Mouse (Mus musculus): ENCODE measurements around the gene 1700001C02Rik. TPM values are rescaled to one million over a fixed set of nuclear protein-coding genes. Genes with fewer than 3 reads are reported as not detected.

1700001C02Rik gene
- 1.0 and 1.2 TPM in 2 replicates for polyA plus RNA-seq (2016; fragmentation: Nextera tagmentation; extraction: Ambion mirVana)

DNA sequence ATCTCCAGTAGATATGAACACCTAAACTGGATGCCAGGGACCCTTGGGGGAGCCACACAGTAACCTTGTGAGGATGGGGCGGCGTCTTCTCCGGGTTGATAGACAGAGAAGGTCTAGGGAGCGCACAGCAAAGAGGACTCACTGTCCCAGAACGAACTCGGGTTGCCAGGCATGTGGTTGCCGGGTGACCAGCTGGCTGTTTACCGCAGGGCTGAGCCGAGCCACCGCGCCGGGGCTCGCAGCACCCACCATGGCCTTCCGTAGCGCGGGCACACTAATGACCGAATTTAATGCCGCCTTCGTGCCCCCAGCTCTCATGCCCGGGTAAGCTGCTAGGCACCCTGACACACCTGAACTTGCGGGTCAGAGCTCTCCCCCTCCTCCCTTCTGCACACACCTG, at the start of gene 1700001C02Rik:
1700001C02Rik (plus strand) TSS at position 187 of the 400 bp plus-strand sequence.
- 0 out of 2 replicates have a peak within 1 kb of the TSS, but pooled peaks have one; percentile 9 for H3K9ac ChIP-seq
- no peaks in the 10 kb centered on the region for H3K9me3 ChIP-seq (replicated peaks)
- H3K4me2 ChIP-seq (replicated peaks), result peak within 1 kb of the TSS; percentile 57
- peaks cover 31% of the 10 kb centered on the region for H3K4me1 ChIP-seq
- no peaks in the 10 kb centered on the region for H3K36me3 ChIP-seq
- peak within 1 kb of the TSS; percentile 24 for H3K4me3 ChIP-seq
- peaks cover 18% of the 10 kb centered on the region for H3K27me3 ChIP-seq
- 10% methylated on average over 21 of the region's 21 CpGs for WGBS
- peak; percentile 49 for ATAC-seq (ENCODE audit: low FRiP score)
- H3K27ac ChIP-seq, result no peak within 1 kb of the TSS

DNA sequence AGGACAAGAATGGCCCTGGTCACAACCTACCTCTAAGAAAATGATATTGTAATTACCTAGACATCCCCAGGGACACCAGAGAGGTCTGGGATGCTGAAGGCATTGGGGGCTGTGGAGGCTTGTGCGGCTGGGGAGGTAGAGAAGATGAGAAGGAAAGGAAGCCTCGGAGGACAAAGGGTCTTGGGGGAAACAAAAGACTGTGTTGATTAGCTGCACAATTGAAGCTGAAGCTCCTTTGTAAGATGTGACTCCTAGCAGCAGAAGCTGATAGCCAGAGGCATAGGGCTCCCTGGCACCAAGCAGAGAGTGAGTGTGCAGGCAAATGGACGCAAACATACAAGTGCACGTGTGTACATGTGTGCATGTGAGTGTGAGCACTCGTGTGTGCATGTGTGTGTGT, 49.2 kb upstream of the 1700001C02Rik start:
- Histone ChIP-seq H3K9me3 (replicated peaks) (no peaks in the 10 kb centered on the region), H3K27ac (0 out of 2 replicates have a peak overlapping the region, but pooled peaks have one; percentile 25), H3K4me2 (replicated peaks) (no peak overlapping the region), H3K4me1 (peaks cover 7% of the 10 kb centered on the region), H3K27me3 (no peaks in the 10 kb centered on the region), H3K36me3 (no peaks in the 10 kb centered on the region), H3K4me3 (no peak overlapping the region), H3K9ac (no peak overlapping the region)
- WGBS, result 30% methylated on average over 5 of the region's 5 CpGs
- no peak for ATAC-seq (ENCODE audit: low FRiP score)

DNA sequence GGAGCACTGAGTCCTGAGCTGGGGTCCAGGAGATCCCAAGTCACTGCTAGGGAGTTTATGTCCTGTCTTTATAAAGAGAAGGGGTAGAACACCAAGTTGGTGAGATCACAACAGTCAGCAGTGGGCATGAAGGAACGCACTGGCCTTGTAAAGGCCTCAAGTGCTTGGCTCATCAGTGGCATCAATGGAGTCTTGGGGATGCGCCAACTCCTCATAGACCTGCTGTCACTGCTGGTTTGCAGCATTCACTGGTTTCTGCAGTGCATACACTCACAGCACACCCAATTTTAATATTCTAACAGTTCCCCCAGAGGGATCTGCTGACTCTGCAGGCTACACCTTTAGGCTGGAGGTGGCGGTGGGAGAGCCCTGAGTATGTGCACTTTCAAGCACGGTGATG, 42.7 kb upstream of the 1700001C02Rik start:
- Histone ChIP-seq H3K4me3 (no peak overlapping the region), H3K27ac (no peak overlapping the region), H3K27me3 (no peaks in the 10 kb centered on the region), H3K9me3 (replicated peaks) (no peaks in the 10 kb centered on the region), H3K4me2 (replicated peaks) (no peak overlapping the region), H3K36me3 (no peaks in the 10 kb centered on the region), H3K4me1 (peaks cover 8% of the 10 kb centered on the region; the same call in 1 of the 2 replicates), H3K9ac (no peak overlapping the region)
- WGBS, result 80% methylated on average over 4 of the region's 4 CpGs
- no peak for ATAC-seq (ENCODE audit: low FRiP score)

DNA sequence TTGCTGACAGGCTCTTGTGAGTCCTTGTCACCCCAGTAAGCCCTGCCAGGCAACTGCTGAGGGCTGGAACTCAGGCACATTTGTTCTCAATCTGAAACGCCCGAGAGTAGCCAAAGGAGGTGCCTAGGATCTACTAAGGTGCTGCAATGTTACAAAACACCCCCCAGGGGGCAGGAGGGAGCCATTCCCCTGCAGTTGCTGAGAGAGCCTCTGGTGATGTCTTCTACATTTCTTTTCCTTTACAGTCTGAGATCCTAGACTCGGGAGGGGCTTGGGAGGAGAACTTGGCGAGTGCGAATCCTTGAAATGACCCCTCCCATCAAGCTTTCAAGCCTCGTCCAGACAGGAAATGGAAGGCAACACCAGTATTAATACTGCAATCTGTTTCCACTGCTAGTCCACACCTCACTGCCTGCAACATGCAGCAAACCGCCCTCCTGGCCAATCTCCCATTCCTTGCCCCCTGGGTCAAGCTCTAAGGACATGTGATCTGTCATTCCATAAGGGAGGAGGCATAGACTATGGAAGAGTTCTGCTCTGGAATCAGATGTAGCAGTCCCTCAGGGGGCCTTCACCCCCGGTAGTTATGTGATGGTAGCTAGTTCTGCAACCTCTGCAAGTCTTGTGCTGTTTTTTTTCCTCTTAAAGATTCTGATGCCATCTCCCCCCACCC, 42.1 kb upstream of the 1700001C02Rik start:
- WGBS, result 22% methylated on average over 8 of the region's 8 CpGs
- Histone ChIP-seq H3K4me2 (replicated peaks) (no peak overlapping the region), H3K9ac (no peak overlapping the region), H3K27me3 (no peaks in the 10 kb centered on the region), H3K9me3 (replicated peaks) (no peaks in the 10 kb centered on the region), H3K4me1 (peaks cover 8% of the 10 kb centered on the region; the same call in 1 of the 2 replicates), H3K4me3 (no peak overlapping the region), H3K27ac (no peak overlapping the region), H3K36me3 (no peaks in the 10 kb centered on the region)
- 0 out of 2 replicates have a peak, but pooled peaks have one; percentile 35 for ATAC-seq (ENCODE audit: low FRiP score)

DNA sequence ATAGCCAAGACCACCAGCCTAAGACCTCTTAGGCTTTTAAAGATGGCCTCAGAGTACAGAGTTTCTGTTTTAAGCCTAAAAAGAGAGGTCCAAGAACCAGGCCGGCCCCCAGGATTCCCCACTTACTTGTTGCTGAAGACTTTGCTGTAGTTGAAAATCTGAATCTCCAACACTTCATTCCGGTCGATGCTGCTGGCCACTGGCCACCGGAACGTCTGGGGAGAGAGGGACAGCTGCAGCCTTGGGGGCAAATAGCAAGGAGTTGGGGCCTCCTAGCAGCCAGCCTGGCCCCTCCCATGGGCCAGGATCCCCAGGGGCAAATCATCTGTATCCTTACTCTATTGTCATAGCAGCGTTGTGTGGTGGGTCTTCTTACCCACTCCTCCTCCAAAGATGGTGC, 38.4 kb upstream of the 1700001C02Rik start:
- no peak overlapping the region for H3K27ac ChIP-seq
- no peak overlapping the region for H3K4me2 ChIP-seq (replicated peaks)
- no peak overlapping the region for H3K4me3 ChIP-seq
- H3K9ac ChIP-seq, result no peak overlapping the region
- no peaks in the 10 kb centered on the region for H3K9me3 ChIP-seq (replicated peaks)
- no peaks in the 10 kb centered on the region for H3K27me3 ChIP-seq
- peaks cover 8% of the 10 kb centered on the region; the same call in 1 of the 2 replicates for H3K4me1 ChIP-seq
- no peaks in the 10 kb centered on the region for H3K36me3 ChIP-seq
- ATAC-seq (ENCODE audit: low FRiP score), result no peak
- 88% methylated on average over 6 of the region's 6 CpGs for WGBS

DNA sequence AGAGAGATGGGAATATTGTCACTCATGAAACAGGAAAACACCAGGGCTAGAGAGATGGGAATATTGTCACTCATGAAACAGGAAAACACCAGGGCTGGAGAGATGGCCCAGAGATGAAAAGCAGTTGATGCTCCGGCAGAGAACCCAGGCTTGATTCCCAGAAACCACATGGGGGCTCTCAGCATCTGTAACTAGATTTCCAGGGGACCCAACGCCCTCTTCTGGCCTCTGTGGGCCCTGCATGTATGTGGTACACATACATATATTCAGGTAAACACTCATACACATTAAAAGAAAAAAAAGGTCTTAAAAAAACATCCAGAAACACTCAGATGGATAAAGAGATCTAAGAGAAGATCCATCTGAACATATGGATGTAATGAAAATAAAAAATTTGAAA, 26.9 kb upstream of the 1700001C02Rik start:
- ATAC-seq (ENCODE audit: low FRiP score), result no peak
- no peak overlapping the region for H3K4me2 ChIP-seq (replicated peaks)
- no peak overlapping the region for H3K27ac ChIP-seq
- no peak overlapping the region for H3K9ac ChIP-seq
- no peaks in the 10 kb centered on the region for H3K27me3 ChIP-seq
- 50% methylated on average over 2 of the region's 2 CpGs for WGBS
- no peaks in the 10 kb centered on the region for H3K36me3 ChIP-seq
- H3K4me3 ChIP-seq, result no peak overlapping the region
- H3K9me3 ChIP-seq (replicated peaks), result no peaks in the 10 kb centered on the region
- H3K4me1 ChIP-seq, result no peaks in the 10 kb centered on the region

DNA sequence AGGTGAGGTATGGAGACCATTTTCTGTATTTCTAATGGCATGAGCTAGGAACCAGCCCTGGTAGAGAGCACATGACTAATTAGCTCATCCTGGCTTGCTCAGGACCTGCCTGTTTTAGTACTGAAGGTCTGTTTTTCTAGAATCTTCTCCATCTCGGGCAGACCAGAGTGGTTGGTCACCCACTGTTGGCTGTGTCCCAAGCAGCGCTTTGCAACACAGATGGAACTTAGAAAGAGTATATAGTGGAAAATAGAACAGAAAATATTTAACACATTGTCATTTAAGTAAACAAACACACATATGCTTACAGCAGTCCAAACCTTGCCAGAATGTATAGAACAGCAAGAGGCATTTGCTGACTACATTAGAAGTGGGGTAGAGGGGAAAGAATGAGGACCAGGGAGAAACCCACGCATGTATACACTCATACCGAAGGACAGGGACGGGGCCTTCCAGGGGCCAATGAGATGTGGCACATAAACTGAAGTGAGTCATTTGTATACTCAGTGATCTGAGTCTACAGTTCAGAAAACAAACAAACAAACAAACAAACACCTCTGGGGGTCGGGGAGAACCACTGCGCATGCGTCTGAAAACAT, 25.4 kb upstream of the 1700001C02Rik start:
- Histone ChIP-seq H3K4me3 (no peak overlapping the region), H3K4me2 (replicated peaks) (no peak overlapping the region), H3K9ac (no peak overlapping the region), H3K9me3 (replicated peaks) (no peaks in the 10 kb centered on the region), H3K27me3 (no peaks in the 10 kb centered on the region), H3K36me3 (no peaks in the 10 kb centered on the region), H3K27ac (no peak overlapping the region), H3K4me1 (no peaks in the 10 kb centered on the region)
- 91% methylated on average over 8 of the region's 8 CpGs for WGBS
- ATAC-seq (ENCODE audit: low FRiP score), result no peak

DNA sequence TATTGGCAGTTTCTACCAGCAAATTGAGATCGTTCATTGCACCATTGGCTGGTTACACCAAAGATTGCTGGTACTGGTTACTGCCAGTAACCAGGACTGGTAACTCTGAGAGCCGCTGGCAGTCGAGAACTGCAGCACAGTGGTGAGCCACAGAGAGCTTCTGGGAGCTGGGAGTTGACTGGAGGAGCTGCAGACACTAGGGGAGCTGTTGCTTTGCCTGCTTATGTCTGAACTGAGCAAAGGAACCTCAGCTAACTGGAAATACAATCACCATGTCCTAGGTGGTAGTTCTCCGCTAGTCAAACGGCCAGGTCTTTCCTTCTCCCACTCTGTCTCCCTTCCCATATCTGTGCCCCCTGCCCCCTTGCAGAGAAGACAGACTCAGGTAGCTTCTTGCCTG, 23.7 kb upstream of the 1700001C02Rik start:
- H3K4me2 ChIP-seq (replicated peaks), result no peak overlapping the region
- no peak overlapping the region for H3K9ac ChIP-seq
- no peaks in the 10 kb centered on the region for H3K27me3 ChIP-seq
- no peaks in the 10 kb centered on the region for H3K36me3 ChIP-seq
- H3K4me1 ChIP-seq, result no peaks in the 10 kb centered on the region
- H3K9me3 ChIP-seq (replicated peaks), result no peaks in the 10 kb centered on the region
- WGBS, result 70% methylated on average over 5 of the region's 5 CpGs
- H3K27ac ChIP-seq, result no peak overlapping the region
- ATAC-seq (ENCODE audit: low FRiP score), result no peak
- no peak overlapping the region for H3K4me3 ChIP-seq

DNA sequence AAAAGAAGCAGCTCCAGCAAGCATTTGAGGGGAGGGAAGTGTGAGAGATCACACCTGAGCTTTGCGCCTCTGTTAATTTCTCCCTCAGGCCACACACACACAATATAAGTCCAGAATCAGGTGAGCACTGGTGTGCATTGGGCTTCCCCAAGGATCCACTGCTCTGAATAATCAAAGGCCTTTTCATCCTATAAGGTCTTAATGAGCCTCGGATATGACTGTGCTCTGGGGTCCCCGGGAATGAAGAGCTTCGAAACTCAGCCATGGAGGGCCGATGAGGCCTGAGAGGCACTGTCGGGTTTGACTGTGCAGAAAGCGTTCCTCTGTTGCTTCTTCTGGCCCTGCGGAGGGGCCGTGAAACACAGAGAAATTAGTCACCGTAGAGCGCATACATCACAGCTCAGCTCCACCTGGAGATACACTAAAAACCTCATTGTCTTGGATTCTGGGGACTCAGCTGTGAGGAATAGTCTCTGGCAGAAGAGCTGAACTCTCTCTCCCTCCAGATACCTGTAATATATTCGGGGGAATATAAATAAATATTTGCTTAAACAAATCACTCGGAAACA, 21.4 kb upstream of the 1700001C02Rik start:
- WGBS, result 79% methylated on average over 13 of the region's 13 CpGs
- no peak overlapping the region for H3K27ac ChIP-seq
- no peak overlapping the region for H3K4me2 ChIP-seq (replicated peaks)

DNA sequence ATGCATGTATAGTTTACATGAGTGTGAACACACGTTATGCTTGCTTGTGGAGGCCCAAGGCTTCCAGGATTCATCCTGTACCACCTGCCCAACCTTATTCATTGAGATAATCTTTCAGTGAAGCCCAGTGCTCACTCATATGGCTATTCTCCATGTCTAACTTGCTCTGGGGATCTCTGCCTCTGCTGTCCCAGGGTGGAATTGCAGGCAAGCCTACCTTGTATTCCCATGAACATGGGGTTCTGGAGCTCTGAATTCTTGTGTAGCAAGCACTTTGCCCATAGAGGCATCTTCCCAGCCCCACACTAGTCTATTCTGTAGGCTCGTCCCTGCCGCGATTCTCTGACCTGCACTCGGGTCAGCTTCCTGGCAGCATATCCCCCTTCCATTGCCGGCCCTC, 9.8 kb upstream of the 1700001C02Rik start:
- H3K36me3 ChIP-seq, result no peaks in the 10 kb centered on the region
- H3K4me3 ChIP-seq, result no peak overlapping the region
- H3K27me3 ChIP-seq, result peaks cover 5% of the 10 kb centered on the region; the same call in 1 of the 2 replicates
- no peak overlapping the region for H3K9ac ChIP-seq
- ATAC-seq (ENCODE audit: low FRiP score), result no peak
- WGBS, result 50% methylated on average over 6 of the region's 6 CpGs
- no peak overlapping the region for H3K4me2 ChIP-seq (replicated peaks)
- H3K9me3 ChIP-seq (replicated peaks), result no peaks in the 10 kb centered on the region
- H3K4me1 ChIP-seq, result peaks cover 10% of the 10 kb centered on the region
- H3K27ac ChIP-seq, result no peak overlapping the region

More for the DNA sequence above, 21.4 kb upstream of the 1700001C02Rik start:
- H3K4me1 ChIP-seq, result no peaks in the 10 kb centered on the region
- H3K27me3 ChIP-seq, result no peaks in the 10 kb centered on the region
- H3K4me3 ChIP-seq, result no peak overlapping the region
- no peaks in the 10 kb centered on the region for H3K9me3 ChIP-seq (replicated peaks)
- ATAC-seq (ENCODE audit: low FRiP score), result no peak
- no peaks in the 10 kb centered on the region for H3K36me3 ChIP-seq
- no peak overlapping the region for H3K9ac ChIP-seq

DNA sequence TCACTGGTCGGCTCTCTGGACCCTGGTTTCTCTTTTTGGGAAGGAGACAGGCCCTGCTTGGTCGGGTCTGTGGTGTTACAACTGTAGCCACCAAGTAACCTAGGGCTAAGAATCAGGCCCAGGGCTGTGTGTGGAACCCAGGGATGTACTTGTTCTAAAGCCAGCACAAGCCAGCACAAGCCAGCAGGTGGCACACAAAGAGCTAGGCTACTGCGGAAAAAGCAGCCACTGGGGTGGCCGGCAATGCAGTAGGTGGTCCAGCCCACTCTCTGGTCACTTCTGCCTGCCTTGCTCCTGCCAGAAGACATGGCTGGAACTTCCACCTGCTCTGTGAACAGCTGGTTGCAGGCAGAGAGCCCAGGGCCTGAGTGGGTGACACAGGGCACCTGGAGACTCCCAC, 5.7 kb upstream of the 1700001C02Rik start:
- peaks cover 23% of the 10 kb centered on the region for H3K4me1 ChIP-seq
- no peak for ATAC-seq (ENCODE audit: low FRiP score)
- WGBS, result 41% methylated on average over 4 of the region's 4 CpGs

DNA sequence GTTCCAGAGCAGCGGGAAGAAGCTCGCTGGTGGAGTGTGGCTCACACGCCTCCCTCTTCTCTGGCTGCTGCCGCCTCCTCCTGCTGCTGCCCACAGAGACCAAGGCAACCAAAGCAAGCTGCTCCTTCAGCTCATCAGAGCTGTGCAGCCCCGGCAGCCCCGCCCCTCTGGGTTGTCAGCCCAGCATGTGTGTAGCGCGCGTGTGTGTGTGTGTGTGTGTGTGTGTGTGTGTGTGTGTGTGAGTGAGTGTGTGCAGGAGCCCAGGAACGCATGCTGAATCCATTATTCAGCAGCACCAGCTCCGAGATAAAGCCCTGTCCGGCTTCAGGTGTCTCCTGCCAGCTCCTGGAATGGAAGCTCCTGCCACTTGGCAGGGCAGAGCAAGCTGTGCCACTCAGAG, 4.0 kb upstream of the 1700001C02Rik start, which contains the start of gene Otof:
Otof (minus strand) TSS at position 112 of the 400 bp plus-strand sequence.
- Histone ChIP-seq H3K4me1 (peaks cover 28% of the 10 kb centered on the region), H3K9me3 (replicated peaks) (no peaks in the 10 kb centered on the region), H3K4me2 (replicated peaks) (peak within 1 kb of the TSS; percentile 32), H3K4me3 (no peak within 1 kb of the TSS), H3K27ac (no peak within 1 kb of the TSS), H3K36me3 (no peaks in the 10 kb centered on the region), H3K9ac (0 out of 2 replicates have a peak within 1 kb of the TSS, but pooled peaks have one; percentile 10), H3K27me3 (peaks cover 21% of the 10 kb centered on the region)
- 20% methylated on average over 11 of the region's 12 CpGs for WGBS
- ATAC-seq (ENCODE audit: low FRiP score), result peak; percentile 74

More for the DNA sequence above, 5.7 kb upstream of the 1700001C02Rik start:
- H3K4me3 ChIP-seq, result no peak overlapping the region
- H3K36me3 ChIP-seq, result no peaks in the 10 kb centered on the region
- H3K9me3 ChIP-seq (replicated peaks), result no peaks in the 10 kb centered on the region
- H3K27me3 ChIP-seq, result peaks cover 14% of the 10 kb centered on the region
- no peak overlapping the region for H3K27ac ChIP-seq
- no peak overlapping the region for H3K9ac ChIP-seq
- H3K4me2 ChIP-seq (replicated peaks), result no peak overlapping the region
